Mouse (Mus musculus) gastrocnemius, postnatal 4 days (tissue): ENCODE measurements around the gene Hace1. TPM values are rescaled to one million over a fixed set of nuclear protein-coding genes. Genes with fewer than 3 reads are reported as not detected.

Experiments used
- DNase-seq, 2 experiments: peaks; one replicate each; pipeline ENCODE4 v3.0.0; 2021 to 2022; ENCODE audit warnings: low spot score in 2 of 2, mixed read lengths in 2 of 2
- microRNA-seq: library from miRNA; unstranded; fragments of <30 nt; microRNA quantifications from one replicate; pipeline ENCODE4 v1.2.0, GENCODE M21; 2021
- total RNA-seq, 2 experiments: library from RNA; stranded (reverse); gene quantifications; 2 replicates each; pipeline ENCODE4 v1.2.3; 2021

Hace1 gene
- total RNA-seq, 2 experiments from 2014 or later, result 9.3 to 10.3 TPM

DNA sequence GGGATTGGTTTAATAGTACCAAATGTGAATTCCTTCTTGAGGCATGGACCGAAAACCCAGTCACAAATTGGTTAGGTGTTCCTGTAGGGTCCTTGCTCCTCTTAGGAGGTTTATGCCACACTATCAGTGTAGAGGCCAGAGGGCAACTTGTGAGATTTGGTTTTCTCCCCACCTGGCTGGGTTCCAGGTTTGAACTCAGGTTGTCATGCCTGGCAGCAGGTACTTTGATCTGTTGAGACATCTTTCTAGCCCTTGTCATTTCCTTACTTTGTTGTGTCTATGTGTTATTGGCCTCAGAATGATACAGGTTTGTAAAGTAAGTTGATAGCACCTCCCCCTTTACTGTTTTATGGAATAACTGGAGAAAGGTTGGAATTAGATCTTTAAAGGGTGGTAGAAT lies 117.9 kb downstream of the Hace1 start:
- no peak for DNase-seq

GRCm38 (mm10) chr10:45698930-45699329 lies 121.3 kb downstream of the Hace1 start:
- DNase-seq, result no peak

- no peak for DNase-seq
These were observed 129.2 kb downstream of the Hace1 start for GRCm38 (mm10) chr10:45706849-45707248.

- no peak for DNase-seq
These were observed 133.2 kb downstream of the Hace1 start for GRCm38 (mm10) chr10:45710848-45711247.

- DNase-seq, result no peak
These were observed 133.7 kb downstream of the Hace1 start for GRCm38 (mm10) chr10:45711348-45711747.

Small RNAs within 50 kb of the gene (microRNA-seq; reads per million reads assigned to microRNA genes)
- not detected for gene Gm27731

Other genes with a start within 250 kb of the Hace1 start
- 10 to 100 TPM; 29.4 to 33.8 TPM for gene Bves, start 242.1 kb upstream of the Hace1 start, total RNA-seq
- not detected for gene Lin28b, start 91.4 kb upstream of the Hace1 start, total RNA-seq